ENCODE assay signal across 9 mouse cellular contexts in genomic region chr6:95484183-95484818, GRCm38 (mm10).
DNase-seq lines count a peak whose midpoint lies in the region; ATAC-seq lines count a peak whose summit lies in the region.
"Had no signal": no experiment of that assay in that cellular context is flagged by ENCODE, and none has a peak within 500 bp of the region (broad histone marks: within the 10 kb centered on the region; RNA-seq: fewer than 3 reads in every experiment).

No protein-coding gene starts in this region.

- H3K4me3 ChIP-seq in liver, embryonic 12.5 days = no peak overlapping the region
- no peak overlapping the region for H3K4me3 ChIP-seq in neural tube, embryonic 12.5 days
- H3K4me3 ChIP-seq: liver, embryonic 13.5 days had no signal

- intact Hi-C loops in left cerebral cortex, postnatal 36 days (cut with DNase I) = loop anchor here (5.0 to 10.0 kb wide), 2 partner anchors 260 to 1523 kb away; no protein-coding TSS in a partner anchor

- H3K27me3 ChIP-seq in liver, embryonic 12.5 days (replicated peaks) = no peaks in the 10 kb centered on the region
- H3K27me3 ChIP-seq in neural tube, embryonic 12.5 days (replicated peaks) = no peaks in the 10 kb centered on the region
- H3K27me3 ChIP-seq: liver, embryonic 13.5 days had no signal

- 69% methylated on average over 7 of the region's 7 CpGs for WGBS in liver, embryonic 12.5 days (ENCODE audit: insufficient replicate concordance)
- WGBS in neural tube, embryonic 12.5 days = 61% methylated on average over 7 of the region's 7 CpGs

- peaks cover 25% of the 10 kb centered on the region for H3K36me3 ChIP-seq in liver, embryonic 12.5 days
- no peaks in the 10 kb centered on the region for H3K36me3 ChIP-seq in neural tube, embryonic 12.5 days

- no peak overlapping the region for H3K4me2 ChIP-seq in liver, embryonic 12.5 days
- H3K4me2 ChIP-seq in neural tube, embryonic 12.5 days (replicated peaks) = no peak overlapping the region
- H3K4me2 ChIP-seq: liver, embryonic 13.5 days had no signal

- peak; percentile 14 for DNase-seq in liver
- DNase-seq in cerebellum, adult 18-20 months = peak; percentile 9 to 10
- peak; percentile 47 to 56 for DNase-seq in frontal cortex, postnatal 10 days (ENCODE audit: low spot score in 2 of 2)
- peak; percentile 16 for DNase-seq in kidney, adult 11 months
- DNase-seq in left cerebral cortex, postnatal 36 days (ENCODE audit: low spot score in 2 of 2) = peak; percentile 48 to 52
- no peak for DNase-seq in urinary bladder, adult 2 months (ENCODE audit: low spot score)
- DNase-seq: liver, embryonic 13.5 days had no signal

- no peak for ATAC-seq in liver, embryonic 12.5 days
- ATAC-seq in neural tube, embryonic 12.5 days (ENCODE audit: low FRiP score, low read depth) = peak; percentile 79

- peaks cover 7% of the 10 kb centered on the region; the same call in 1 of the 2 replicates for H3K4me1 ChIP-seq in liver, embryonic 12.5 days
- H3K4me1 ChIP-seq in neural tube, embryonic 12.5 days = no peaks in the 10 kb centered on the region

- 0 out of 2 replicates have a peak, but pooled peaks cover 4% of the 10 kb centered on the region for H3K9me3 ChIP-seq in liver, embryonic 12.5 days (replicated peaks)
- no peaks in the 10 kb centered on the region for H3K9me3 ChIP-seq in neural tube, embryonic 12.5 days
- H3K9me3 ChIP-seq: liver, embryonic 13.5 days had no signal

- H3K9ac ChIP-seq in liver, embryonic 12.5 days = no peak overlapping the region
- H3K9ac ChIP-seq in neural tube, embryonic 12.5 days = no peak overlapping the region
- H3K9ac ChIP-seq: liver, embryonic 13.5 days had no signal

- H3K27ac ChIP-seq in liver, embryonic 12.5 days = no peak overlapping the region
- no peak overlapping the region for H3K27ac ChIP-seq in neural tube, embryonic 12.5 days
- H3K27ac ChIP-seq: liver, embryonic 13.5 days had no signal
